Mouse (Mus musculus): ENCODE data around the gene Gimap5.

DNA sequence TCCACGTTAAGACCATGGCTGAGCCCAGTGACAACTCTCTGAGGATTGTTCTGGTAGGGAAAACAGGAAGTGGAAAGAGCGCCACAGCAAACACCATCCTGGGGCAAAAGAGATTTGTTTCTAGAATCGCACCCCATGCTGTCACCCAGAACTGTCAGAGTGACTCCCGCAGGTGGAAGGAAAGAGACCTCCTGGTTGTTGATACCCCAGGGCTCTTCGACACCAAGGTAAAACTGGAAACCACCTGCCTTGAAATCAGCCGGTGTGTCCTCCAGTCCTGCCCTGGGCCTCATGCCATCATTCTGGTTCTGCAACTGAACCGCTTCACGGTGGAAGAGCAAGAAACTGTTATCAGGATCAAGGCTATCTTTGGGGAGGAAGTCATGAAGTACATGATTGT lies 22.5 kb upstream of the Gimap5 start:
- TF ChIP-seq CTCF (IDR thresholded peaks at IDR 0.05; ENCODE audit: low read depth, low read length), result no peak
- TF ChIP-seq POLR2AphosphoS5 (IDR thresholded peaks at IDR 0.05; ENCODE audit: insufficient replicate concordance, low read depth, low read length), result no peak

Data from G1E (cell line).